Mouse (Mus musculus) forebrain, embryonic 14.5 days (tissue): ENCODE measurements at regions not wholly inside any gene's neighbourhood (a gene's known extent, or its start where the extent isn't known, plus 50 kb on each side); places are given as distances from the start of the nearest gene placed in this dataset.

Experiments used
- ATAC-seq: fragments of 200-750 bp; cut with Nextera tagmentation; 2 replicates; pipeline ENCODE4 v1.8.0; 2017; ENCODE audit warnings: mild to moderate bottlenecking, moderate library complexity
- DNase-seq: peaks from one replicate; pipeline ENCODE4 v3.0.0-alpha.2; 2015; ENCODE audit warnings: low spot score
- H3K27ac ChIP-seq: fragments of 300-500 bp; sonication (generic); 2 replicates; pipeline ENCODE4 v1.5.1; 2014; ENCODE audit warnings: low read depth, mild to moderate bottlenecking, control low read depth, low read length, moderate library complexity
- H3K27me3 ChIP-seq: fragments of 300-500 bp; sonication (generic); replicated peaks from 2 replicates; pipeline ENCODE4 v1.6.1; 2014; ENCODE audit warnings: low read length, control low read depth, mixed read lengths; ENCODE audit not compliant: control insufficient read depth, insufficient read depth
- H3K36me3 ChIP-seq: fragments of 300-500 bp; sonication (generic); 2 replicates; pipeline ENCODE4 v1.6.1; 2014; ENCODE audit warnings: low read length, control low read depth; ENCODE audit not compliant: control insufficient read depth, insufficient read depth
- H3K4me1 ChIP-seq: fragments of 300-500 bp; sonication (generic); 2 replicates; pipeline ENCODE4 v1.6.1; 2014; ENCODE audit warnings: antibody characterized with exemption, low read length, control low read depth; ENCODE audit not compliant: control insufficient read depth, insufficient read depth
- H3K4me2 ChIP-seq: fragments of 300-500 bp; sonication (generic); 2 replicates; pipeline ENCODE4 v1.6.1; 2014; ENCODE audit warnings: mild to moderate bottlenecking, control low read depth, low read length
- H3K4me3 ChIP-seq: fragments of 300-500 bp; sonication (generic); 2 replicates; pipeline ENCODE4 v1.5.1; 2014; ENCODE audit warnings: low read depth, low read length, control low read depth
- H3K9ac ChIP-seq: fragments of 300-500 bp; sonication (generic); 2 replicates; pipeline ENCODE4 v1.6.1; 2014; ENCODE audit warnings: mild to moderate bottlenecking, low read length, control low read depth, moderate library complexity
- H3K9me3 ChIP-seq: fragments of 300-500 bp; sonication (generic); replicated peaks from 2 replicates; pipeline ENCODE4 v1.6.1; 2016; ENCODE audit warnings: low read length, control low read depth, mixed read lengths; ENCODE audit not compliant: control insufficient read depth
- WGBS: fragments of 180-500 bp; shearing (Covaris S2); extraction: QIAGEN DNeasy Blood & Tissue Kit; methylation state at CpG from one replicate; pipeline ENCODE4 v1.1.7; 2014; 5-methylcytosine and 5-hydroxymethylcytosine counted together

DNA sequence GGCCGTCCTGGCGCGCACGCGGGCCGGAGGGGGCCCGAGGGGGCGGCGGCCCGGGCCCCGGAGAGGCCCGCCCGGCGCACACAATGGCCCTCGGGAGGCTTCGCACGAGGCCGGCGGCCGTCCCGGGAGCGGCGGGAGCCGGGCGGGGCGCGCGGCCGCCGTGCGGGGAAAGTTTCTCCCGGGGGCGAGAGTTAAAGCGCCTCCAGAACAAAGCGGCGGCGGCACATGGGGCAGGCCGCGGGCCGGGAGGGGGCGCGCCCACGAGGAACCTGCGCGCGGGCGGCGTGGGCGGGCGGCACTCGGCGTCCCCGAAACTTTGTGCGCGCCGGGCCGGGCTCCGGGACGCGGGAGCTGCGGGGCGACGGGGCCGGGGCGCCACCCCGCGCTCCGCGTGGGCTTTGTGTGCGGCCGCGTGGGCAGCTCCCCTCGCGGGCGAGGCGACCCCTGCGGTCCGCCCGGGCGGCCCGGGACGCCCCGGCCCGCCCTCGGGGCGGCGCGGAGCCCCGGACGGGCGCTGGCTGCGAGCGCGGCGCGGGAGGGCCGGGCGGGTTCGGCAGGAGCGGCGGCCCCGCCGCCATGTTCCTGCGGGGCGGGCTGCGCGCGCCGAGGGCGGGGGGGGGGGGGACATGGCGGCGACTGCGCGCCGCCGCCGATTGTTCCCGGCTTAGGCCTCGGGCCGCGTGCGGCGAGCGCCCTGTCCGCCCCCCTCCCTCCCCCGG, 50.5 kb upstream of the Gpc5 start:
- ATAC-seq (peak; percentile 60), DNase-seq (peak; percentile 37)
- Histone ChIP-seq H3K27me3 (no peaks in the 10 kb centered on the region), H3K4me3 (peak overlapping the region; percentile 87), H3K27ac (peak overlapping the region; percentile 95), H3K9me3 (no peaks in the 10 kb centered on the region), H3K36me3 (peaks cover 32% of the 10 kb centered on the region), H3K9ac (peak overlapping the region; percentile 98), H3K4me2 (peak overlapping the region; percentile 90), H3K4me1 (peaks cover 16% of the 10 kb centered on the region)
- WGBS: 1% methylated on average over 39 of the region's 126 CpGs

- WGBS: 0% methylated on average over 16 of the region's 51 CpGs
- Histone ChIP-seq H3K27me3 (no peaks in the 10 kb centered on the region), H3K9ac (peak overlapping the region; percentile 98), H3K9me3 (no peaks in the 10 kb centered on the region), H3K36me3 (peaks cover 38% of the 10 kb centered on the region), H3K27ac (peak overlapping the region; percentile 95), H3K4me3 (peak overlapping the region; percentile 87), H3K4me1 (peaks cover 16% of the 10 kb centered on the region), H3K4me2 (peak overlapping the region; percentile 66)
- peak; percentile 85 for DNase-seq
- ATAC-seq: peak; percentile 81
These were observed 49.9 kb upstream of the Gpc5 start for GRCm38 (mm10) chr14:115042055-115042564.
